Mouse (Mus musculus) T-helper 1 cell (primary cell): ENCODE results near the gene C1ra.
"Not testable (repeated sequence)": the region's sequence is repeated elsewhere in the genome, so short reads cannot be mapped to it uniquely, and the experiment has no call there.

Source experiments
- in situ Hi-C: fragments of 300-600 bp; cut with MboI, MseI; formaldehyde crosslinking; loops from one replicate; pipeline ENCODE4 v1.15.1; 2025; ENCODE audit warnings: high pct_unique_total_duplicates

Gene C1ra

DNA sequence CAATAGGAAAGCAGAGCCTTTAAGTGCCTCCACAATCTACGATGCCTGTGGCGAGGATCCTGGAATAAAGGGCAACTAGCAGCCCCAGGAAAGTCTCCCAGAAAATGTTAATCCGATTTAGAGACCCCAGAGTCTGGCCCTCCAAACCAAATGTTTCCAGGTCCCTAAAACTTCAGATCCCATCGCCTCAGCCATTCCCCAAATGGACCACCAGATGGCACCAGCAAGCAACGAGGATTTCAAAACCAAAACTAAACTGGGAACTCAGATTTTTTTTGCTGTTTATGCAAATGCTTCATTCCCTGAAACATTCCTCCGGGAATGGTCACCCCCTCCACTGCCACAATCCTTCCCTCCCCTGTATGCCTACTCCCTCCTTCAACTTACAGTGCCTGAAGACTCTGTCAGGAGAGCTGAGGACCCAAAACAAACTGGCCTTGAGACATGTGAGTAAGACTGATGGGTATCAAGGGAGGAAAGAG, at the start of gene C1ra:
C1ra (plus strand) TSS at position 51 of the 482 bp plus-strand sequence.
- in situ Hi-C loops, result no loop called here

DNA sequence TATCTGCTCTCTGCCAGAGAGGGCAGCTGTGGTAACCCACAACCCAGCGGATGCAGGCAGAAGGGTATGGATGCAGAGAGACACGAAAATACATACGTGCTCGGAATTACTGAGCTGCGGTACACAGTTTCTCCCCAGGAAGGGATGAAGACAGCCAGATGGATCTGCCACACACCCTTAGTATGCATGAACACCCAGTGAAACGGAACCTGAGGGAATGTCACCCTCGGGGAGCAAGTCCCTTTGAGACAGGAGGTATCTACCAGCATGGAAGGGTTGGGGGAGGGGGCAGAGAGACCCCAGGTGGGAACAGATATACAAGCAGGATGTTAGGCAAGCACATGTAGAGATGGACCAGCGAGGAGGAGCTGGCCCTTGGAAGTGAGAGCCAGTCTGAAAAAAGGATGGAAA, 48.3 kb upstream of the C1ra start:
- in situ Hi-C loops, result no loop called here

DNA sequence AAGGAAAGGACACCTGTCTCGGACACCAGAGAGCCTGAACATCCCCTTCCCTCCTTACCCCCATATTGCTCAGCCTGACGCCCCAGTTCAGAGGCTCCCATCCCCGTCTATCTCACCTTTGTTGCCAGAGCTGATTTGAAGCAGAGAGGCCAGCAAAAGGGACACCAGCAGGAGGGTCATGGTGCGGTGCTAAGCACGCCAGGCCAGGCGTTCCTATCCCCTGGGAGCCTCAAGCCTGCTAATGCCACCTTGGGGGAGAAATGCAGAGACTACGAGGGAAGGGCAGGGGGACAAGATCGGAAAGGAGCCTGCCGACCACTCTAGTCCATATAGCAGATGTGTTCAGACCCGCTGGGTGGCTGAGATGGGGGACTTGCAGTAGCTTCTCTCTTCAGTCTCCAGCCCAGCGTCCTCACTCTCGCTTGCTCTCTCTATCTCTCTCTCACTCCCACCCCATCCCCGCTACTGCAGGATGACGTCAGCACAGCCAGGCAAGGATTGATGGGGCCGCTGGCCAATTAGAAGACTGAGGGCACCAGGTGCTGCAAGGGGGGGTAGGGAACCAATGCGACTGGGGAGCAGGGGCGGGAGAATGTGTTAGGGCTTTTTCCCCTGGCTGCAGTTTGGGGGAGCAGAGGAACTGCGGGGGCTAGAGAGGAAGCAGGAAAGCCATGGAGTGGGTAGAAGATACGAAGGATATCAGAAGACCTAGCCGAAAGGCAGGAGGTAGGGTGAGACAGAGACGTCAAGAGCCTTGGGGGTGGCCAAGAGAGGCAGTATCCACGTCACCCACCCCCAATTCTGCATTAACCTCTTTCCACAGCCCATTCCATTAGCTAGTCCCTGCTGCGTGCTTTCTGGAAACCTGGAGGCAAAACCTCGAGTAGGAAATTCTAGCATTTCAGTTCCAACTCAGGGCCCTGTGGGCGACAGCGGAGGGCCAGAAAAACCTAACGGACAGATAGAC, 47.6 kb upstream of the C1ra start, which contains the start of gene Clstn3:
Clstn3 (minus strand) TSS at position 490 of the 967 bp plus-strand sequence.
- in situ Hi-C loops, result no loop called here

- in situ Hi-C loops, result no loop called here
These were observed 46.9 kb upstream of the C1ra start for GRCm38 (mm10) chr6:124465299-124465698.

GRCm38 (mm10) chr6:124465729-124466128, 46.5 kb upstream of the C1ra start:
- in situ Hi-C loops, result no loop called here

GRCm38 (mm10) chr6:124471121-124471520, 41.1 kb upstream of the C1ra start:
- in situ Hi-C loops, result no loop called here

- in situ Hi-C loops, result not testable (repeated sequence)
These were observed 40.2 kb upstream of the C1ra start for GRCm38 (mm10) chr6:124471783-124472638.

DNA sequence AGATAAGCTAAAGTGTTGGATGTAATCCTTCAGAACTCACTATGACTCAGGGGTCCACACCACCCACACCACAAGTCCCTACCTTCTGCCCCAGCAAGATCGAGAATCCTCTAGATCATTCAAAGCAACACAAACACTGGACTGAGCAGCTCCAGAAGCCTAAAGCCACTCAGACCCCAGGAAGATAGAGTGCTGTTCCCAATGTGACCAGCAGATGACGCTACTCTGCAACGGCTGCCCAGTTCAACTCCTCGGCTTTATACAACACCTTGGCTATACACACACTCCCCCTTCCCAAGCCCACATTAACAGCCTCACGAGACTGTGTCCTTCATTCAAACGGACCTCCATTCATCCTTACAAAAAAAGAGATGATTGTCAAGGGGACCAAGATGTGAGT, 39.4 kb upstream of the C1ra start:
- in situ Hi-C loops, result no loop called here

DNA sequence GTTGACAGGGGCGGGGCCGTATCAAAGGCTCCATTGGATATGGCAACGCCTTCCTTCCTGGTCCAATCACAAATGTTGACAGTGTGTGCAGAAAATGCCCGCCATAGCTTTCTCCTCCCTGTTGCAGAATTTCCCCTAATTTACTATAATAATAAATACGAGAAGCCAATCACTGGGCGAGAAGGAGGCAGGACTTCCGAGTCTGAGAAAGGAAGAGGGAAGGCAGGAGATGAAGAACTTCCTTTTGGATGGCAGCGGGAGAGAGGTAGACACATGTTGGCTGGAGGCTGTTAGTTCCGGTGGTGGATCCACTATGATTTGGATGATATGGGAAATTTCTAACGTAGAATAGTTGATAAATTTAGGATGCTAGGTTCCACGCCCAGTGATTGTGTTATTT, 37.6 kb upstream of the C1ra start:
- in situ Hi-C loops, result no loop called here

DNA sequence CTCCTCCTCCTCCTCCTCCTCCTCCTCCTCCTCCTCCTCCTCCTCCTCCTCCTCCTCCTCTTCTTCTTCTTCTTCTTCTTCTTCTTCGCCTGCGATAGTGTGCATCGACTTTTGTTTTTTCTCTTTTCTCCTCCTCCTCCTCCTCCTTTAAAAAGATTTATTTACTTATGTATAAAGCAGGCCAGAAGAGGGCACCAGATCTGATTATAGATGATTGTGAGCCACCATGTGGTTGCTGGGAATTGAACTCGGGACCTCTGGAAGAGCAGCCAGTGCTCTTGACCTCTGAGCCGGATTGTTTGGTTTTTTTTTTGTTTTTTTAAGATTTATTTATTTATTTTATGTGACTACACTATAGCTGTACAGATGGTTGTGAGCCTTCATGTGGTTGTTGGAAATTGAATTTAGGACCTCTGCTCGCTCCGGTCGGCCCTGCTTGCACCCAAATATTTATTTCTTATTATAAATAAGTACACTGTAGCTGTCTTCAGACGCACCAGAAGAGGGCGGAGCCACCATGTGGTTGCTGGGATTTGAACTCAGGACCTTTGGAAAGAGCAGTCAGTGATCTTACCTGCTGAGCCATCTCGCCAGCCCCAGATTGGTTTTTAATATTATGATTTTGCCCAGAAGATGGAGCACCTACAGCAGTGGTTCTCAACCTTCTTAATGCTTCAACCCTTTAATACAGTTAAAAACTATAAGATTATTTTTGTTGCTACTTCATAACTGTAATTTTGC, 36.7 kb upstream of the C1ra start:
- in situ Hi-C loops, result not testable (repeated sequence)

DNA sequence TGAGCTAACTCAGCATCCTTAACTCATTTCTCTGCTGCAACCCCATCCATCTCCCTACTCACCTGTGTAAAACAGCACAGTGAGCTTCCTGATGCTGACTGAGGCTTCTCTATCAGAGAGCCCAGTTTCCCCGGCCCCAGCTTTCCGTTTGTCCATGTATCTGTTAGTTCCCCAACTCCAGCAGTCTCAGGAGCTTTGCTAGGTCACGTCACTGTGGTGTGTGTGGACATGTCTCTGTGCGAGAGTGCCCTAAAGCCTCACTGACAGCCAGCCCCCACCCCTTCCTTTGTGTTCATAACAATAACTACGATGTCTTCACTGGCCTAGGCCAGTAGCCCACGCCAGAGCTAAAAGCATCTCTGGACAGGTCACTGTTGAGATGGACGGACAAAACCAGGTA, 36.0 kb upstream of the C1ra start:
- in situ Hi-C loops, result no loop called here

DNA sequence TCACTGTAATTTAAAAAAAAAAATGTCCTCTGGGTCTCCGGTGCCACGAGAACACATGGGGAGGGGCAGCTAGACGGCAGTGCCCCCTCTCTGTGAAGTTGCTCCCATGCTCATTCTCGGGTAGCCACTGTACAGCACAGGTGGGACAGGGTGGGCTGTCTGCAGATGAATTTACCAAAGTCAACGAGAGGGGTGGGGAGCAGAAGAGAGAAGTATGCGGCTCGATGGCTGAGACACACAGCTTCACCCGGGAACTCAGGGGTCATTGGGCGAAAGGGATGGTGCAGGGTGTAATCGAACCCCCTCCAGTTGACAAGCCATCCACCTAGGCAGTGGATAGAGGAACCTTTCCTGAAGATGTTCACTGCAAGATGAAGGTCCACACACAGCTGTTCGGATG, 35.4 kb upstream of the C1ra start:
- in situ Hi-C loops, result no loop called here

GRCm38 (mm10) chr6:124477221-124477655, 35.0 kb upstream of the C1ra start:
- in situ Hi-C loops, result no loop called here

GRCm38 (mm10) chr6:124477922-124478651, 34.1 kb upstream of the C1ra start:
- in situ Hi-C loops, result no loop called here

GRCm38 (mm10) chr6:124478874-124479572, 33.2 kb upstream of the C1ra start:
- in situ Hi-C loops, result no loop called here

DNA sequence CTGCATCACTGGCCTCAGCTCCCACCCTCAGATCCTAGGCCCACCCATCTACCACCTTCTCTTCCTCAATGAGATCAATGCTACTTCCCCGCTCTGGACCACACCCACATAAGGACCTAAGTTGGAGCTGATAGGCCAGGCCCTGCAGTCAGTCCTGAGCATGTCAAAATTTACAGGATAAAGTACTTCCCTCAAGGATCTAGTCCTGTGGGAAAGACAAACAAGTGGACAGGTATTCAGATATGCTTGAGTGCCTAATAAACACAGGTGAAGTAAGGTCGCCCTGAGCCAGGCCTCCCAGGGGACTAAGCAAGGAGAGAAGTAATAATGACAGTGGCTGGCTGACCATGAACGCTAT, 32.7 kb upstream of the C1ra start:
- in situ Hi-C loops, result no loop called here

DNA sequence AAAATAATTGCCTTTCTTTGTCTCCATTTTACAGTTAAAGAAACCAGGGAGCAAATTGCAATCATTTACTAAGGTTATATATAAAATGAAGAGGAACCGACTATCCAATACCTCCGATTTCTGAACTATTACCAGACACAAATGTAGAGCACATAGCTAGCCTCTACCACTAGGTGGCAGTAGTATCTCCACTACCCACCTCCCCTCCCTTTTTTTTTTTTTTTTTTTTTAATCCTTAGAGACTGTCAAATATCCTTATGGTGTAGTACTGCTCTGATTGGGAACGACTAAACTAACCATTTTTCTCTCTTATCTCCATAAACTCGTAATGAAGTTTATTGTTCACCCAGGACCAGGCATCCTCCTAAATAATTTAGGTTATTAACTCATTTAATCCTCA, 31.9 kb upstream of the C1ra start:
- in situ Hi-C loops, result no loop called here

DNA sequence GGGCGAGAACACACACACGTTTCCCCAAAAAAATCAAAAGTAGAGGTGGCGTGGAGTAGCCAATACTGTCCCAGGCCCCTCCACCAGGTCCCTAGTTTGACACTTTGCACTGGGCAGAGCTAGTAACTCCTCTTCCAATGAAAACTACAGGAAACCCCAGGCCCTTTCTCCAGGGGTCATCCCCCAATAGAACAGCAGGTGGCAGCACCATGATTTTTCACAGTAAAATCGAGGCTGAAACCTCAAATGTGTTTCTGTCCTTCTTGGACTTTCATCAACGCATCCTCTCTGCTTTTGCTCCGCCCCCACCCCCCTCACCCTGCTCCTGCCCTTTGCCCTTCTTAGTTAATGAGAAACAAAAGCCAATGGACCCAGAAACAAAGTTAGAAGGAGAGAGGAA, 30.6 kb upstream of the C1ra start:
- in situ Hi-C loops, result no loop called here

GRCm38 (mm10) chr6:124483831-124484230, 28.4 kb upstream of the C1ra start:
- in situ Hi-C loops, result not testable (repeated sequence)

GRCm38 (mm10) chr6:124484851-124485250, 27.4 kb upstream of the C1ra start:
- in situ Hi-C loops, result no loop called here
